ENCODE assay signal across 18 mouse cellular contexts in genomic region chr17:11267951-11268350, GRCm38 (mm10).
"Had no signal": no experiment of that assay in that cellular context is flagged by ENCODE, and none has a peak within 500 bp of the region (broad histone marks: within the 10 kb centered on the region; RNA-seq: fewer than 3 reads in every experiment).

No protein-coding gene starts in this region.

- DNase-seq: cerebellum, adult 8-10 months; cerebellum, adult 9-10 months; cerebellum, adult 9-11 months; cerebellum, postnatal 25 days; embryo, embryonic 11 days; forebrain, postnatal 0 days; gastrocnemius, adult 2 months; gastrocnemius, postnatal 10 days; gastrocnemius, postnatal 14 days; gastrocnemius, postnatal 25 days; gastrocnemius, postnatal 36 days; heart, adult 11 months; heart, adult 18-20 months; heart, adult 2 months had no signal

- ATAC-seq: forebrain, embryonic 13.5 days; forebrain, embryonic 14.5 days; forebrain, embryonic 15.5 days; forebrain, embryonic 16.5 days; forebrain, postnatal 0 days had no signal
